Mouse (Mus musculus): ENCODE data around the gene Ldlrad3. TPM values are rescaled to one million over a fixed set of nuclear protein-coding genes. Genes with fewer than 3 reads are reported as not detected.
A peak's percentile ranks its signal among the peaks of the same experiment; 100 is the strongest.

Ldlrad3 gene
- polyA plus RNA-seq (2015; fragmentation: Nextera tagmentation; extraction: Ambion mirVana), result 29.0 and 30.6 TPM in 2 replicates

GRCm38 (mm10) chr2:102185951-102186561 is at the start of gene Ldlrad3:
TSS of gene Ldlrad3 (minus strand) at chr2:102186385.
- under 1% methylated on average over 59 of the region's 77 CpGs for WGBS
- peak; percentile 96 for ATAC-seq
- Histone ChIP-seq H3K4me3 (replicated peaks; ENCODE audit: low read length) (peak within 1 kb of the TSS; percentile 75), H3K9ac (replicated peaks; ENCODE audit: low read depth, low read length) (peak within 1 kb of the TSS; percentile 87), H3K27me3 (replicated peaks; ENCODE audit: control insufficient read depth, insufficient read depth, low read length) (no peaks in the 10 kb centered on the region), H3K4me2 (ENCODE audit: low read length) (peak within 1 kb of the TSS; percentile 81), H3K9me3 (ENCODE audit: control insufficient read depth, low read length) (no peaks in the 10 kb centered on the region), H3K27ac (ENCODE audit: low read length) (peak within 1 kb of the TSS; percentile 73), H3K36me3 (ENCODE audit: control insufficient read depth, insufficient read depth) (no peaks in the 10 kb centered on the region), H3K4me1 (replicated peaks; ENCODE audit: control insufficient read depth, insufficient read depth, low read length) (peaks cover 19% of the 10 kb centered on the region)

GRCm38 (mm10) chr2:102231470-102231869 is 45.3 kb upstream of the Ldlrad3 start:
- no peaks in the 10 kb centered on the region for H3K27me3 ChIP-seq (replicated peaks; ENCODE audit: control insufficient read depth, insufficient read depth, low read length)
- peak overlapping the region; percentile 33; the same call in 1 of the 2 replicates for H3K27ac ChIP-seq (ENCODE audit: low read length)
- H3K4me3 ChIP-seq (replicated peaks; ENCODE audit: low read length), result no peak overlapping the region
- no peaks in the 10 kb centered on the region for H3K36me3 ChIP-seq (ENCODE audit: control insufficient read depth, insufficient read depth)
- H3K4me1 ChIP-seq (replicated peaks; ENCODE audit: control insufficient read depth, insufficient read depth, low read length), result peaks cover 12% of the 10 kb centered on the region
- ATAC-seq, result peak; percentile 91
- H3K9me3 ChIP-seq (ENCODE audit: control insufficient read depth, low read length), result no peaks in the 10 kb centered on the region
- peak overlapping the region; percentile 13 for H3K4me2 ChIP-seq (ENCODE audit: low read length)
- 0 out of 2 replicates have a peak overlapping the region, but pooled peaks have one; percentile 30 for H3K9ac ChIP-seq (replicated peaks; ENCODE audit: low read depth, low read length)
- WGBS, result 36% methylated on average over 5 of the region's 5 CpGs

GRCm38 (mm10) chr2:102229126-102229525 is 42.9 kb upstream of the Ldlrad3 start:
- no peak for ATAC-seq
- WGBS, result 100% methylated on average over 2 of the region's 2 CpGs
- Histone ChIP-seq H3K27me3 (replicated peaks; ENCODE audit: control insufficient read depth, insufficient read depth, low read length) (no peaks in the 10 kb centered on the region), H3K4me1 (replicated peaks; ENCODE audit: control insufficient read depth, insufficient read depth, low read length) (peaks cover 14% of the 10 kb centered on the region), H3K9me3 (ENCODE audit: control insufficient read depth, low read length) (no peaks in the 10 kb centered on the region; the same call in 1 of the 2 replicates), H3K9ac (replicated peaks; ENCODE audit: low read depth, low read length) (no peak overlapping the region), H3K4me3 (replicated peaks; ENCODE audit: low read length) (no peak overlapping the region), H3K36me3 (ENCODE audit: control insufficient read depth, insufficient read depth) (no peaks in the 10 kb centered on the region), H3K4me2 (ENCODE audit: low read length) (no peak overlapping the region), H3K27ac (ENCODE audit: low read length) (no peak overlapping the region)

- Histone ChIP-seq H3K36me3 (ENCODE audit: control insufficient read depth, insufficient read depth) (no peaks in the 10 kb centered on the region), H3K4me1 (replicated peaks; ENCODE audit: control insufficient read depth, insufficient read depth, low read length) (peaks cover 22% of the 10 kb centered on the region), H3K4me3 (replicated peaks; ENCODE audit: low read length) (no peak overlapping the region), H3K27ac (ENCODE audit: low read length) (no peak overlapping the region), H3K9ac (replicated peaks; ENCODE audit: low read depth, low read length) (no peak overlapping the region), H3K9me3 (ENCODE audit: control insufficient read depth, low read length) (no peaks in the 10 kb centered on the region; the same call in 1 of the 2 replicates), H3K27me3 (replicated peaks; ENCODE audit: control insufficient read depth, insufficient read depth, low read length) (no peaks in the 10 kb centered on the region), H3K4me2 (ENCODE audit: low read length) (no peak overlapping the region)
- WGBS, result 61% methylated on average over 5 of the region's 5 CpGs
- ATAC-seq, result no peak
Measured at GRCm38 (mm10) chr2:102228331-102228730, 42.1 kb upstream of the Ldlrad3 start.

- no peak overlapping the region for H3K9ac ChIP-seq (replicated peaks; ENCODE audit: low read depth, low read length)
- no peaks in the 10 kb centered on the region for H3K36me3 ChIP-seq (ENCODE audit: control insufficient read depth, insufficient read depth)
- WGBS, result 88% methylated on average over 8 of the region's 8 CpGs
- no peak overlapping the region for H3K4me3 ChIP-seq (replicated peaks; ENCODE audit: low read length)
- peaks cover 27% of the 10 kb centered on the region for H3K4me1 ChIP-seq (replicated peaks; ENCODE audit: control insufficient read depth, insufficient read depth, low read length)
- H3K27me3 ChIP-seq (replicated peaks; ENCODE audit: control insufficient read depth, insufficient read depth, low read length), result no peaks in the 10 kb centered on the region
- H3K27ac ChIP-seq (ENCODE audit: low read length), result no peak overlapping the region
- no peak for ATAC-seq
- H3K9me3 ChIP-seq (ENCODE audit: control insufficient read depth, low read length), result no peaks in the 10 kb centered on the region; the same call in 1 of the 2 replicates
- no peak overlapping the region for H3K4me2 ChIP-seq (ENCODE audit: low read length)
Measured at GRCm38 (mm10) chr2:102227839-102228238, 41.7 kb upstream of the Ldlrad3 start.

GRCm38 (mm10) chr2:102226274-102226673 is 40.1 kb upstream of the Ldlrad3 start:
- Histone ChIP-seq H3K27ac (ENCODE audit: low read length) (no peak overlapping the region), H3K9ac (replicated peaks; ENCODE audit: low read depth, low read length) (no peak overlapping the region), H3K4me3 (replicated peaks; ENCODE audit: low read length) (no peak overlapping the region), H3K4me2 (ENCODE audit: low read length) (no peak overlapping the region), H3K27me3 (replicated peaks; ENCODE audit: control insufficient read depth, insufficient read depth, low read length) (no peaks in the 10 kb centered on the region), H3K9me3 (ENCODE audit: control insufficient read depth, low read length) (no peaks in the 10 kb centered on the region; the same call in 1 of the 2 replicates), H3K4me1 (replicated peaks; ENCODE audit: control insufficient read depth, insufficient read depth, low read length) (peaks cover 21% of the 10 kb centered on the region), H3K36me3 (ENCODE audit: control insufficient read depth, insufficient read depth) (no peaks in the 10 kb centered on the region)
- WGBS, result 64% methylated on average over 15 of the region's 15 CpGs
- no peak for ATAC-seq

- peak overlapping the region; percentile 1 for H3K4me2 ChIP-seq (ENCODE audit: low read length)
- H3K27me3 ChIP-seq (replicated peaks; ENCODE audit: control insufficient read depth, insufficient read depth, low read length), result no peaks in the 10 kb centered on the region
- peak overlapping the region; percentile 1; the same call in 1 of the 2 replicates for H3K27ac ChIP-seq (ENCODE audit: low read length)
- WGBS, result 2% methylated on average over 11 of the region's 11 CpGs
- H3K9ac ChIP-seq (replicated peaks; ENCODE audit: low read depth, low read length), result 0 out of 2 replicates have a peak overlapping the region, but pooled peaks have one; percentile 1
- H3K4me1 ChIP-seq (replicated peaks; ENCODE audit: control insufficient read depth, insufficient read depth, low read length), result peaks cover 16% of the 10 kb centered on the region
- H3K9me3 ChIP-seq (ENCODE audit: control insufficient read depth, low read length), result no peaks in the 10 kb centered on the region; the same call in 1 of the 2 replicates
- H3K4me3 ChIP-seq (replicated peaks; ENCODE audit: low read length), result no peak overlapping the region
- ATAC-seq, result peak; percentile 77
- H3K36me3 ChIP-seq (ENCODE audit: control insufficient read depth, insufficient read depth), result no peaks in the 10 kb centered on the region
Measured at GRCm38 (mm10) chr2:102223355-102224128, 37.4 kb upstream of the Ldlrad3 start.

GRCm38 (mm10) chr2:102222749-102223148 is 36.6 kb upstream of the Ldlrad3 start:
- no peak overlapping the region for H3K4me2 ChIP-seq (ENCODE audit: low read length)
- ATAC-seq, result 0 out of 2 replicates have a peak, but pooled peaks have one; percentile 8
- H3K27me3 ChIP-seq (replicated peaks; ENCODE audit: control insufficient read depth, insufficient read depth, low read length), result no peaks in the 10 kb centered on the region
- H3K9me3 ChIP-seq (ENCODE audit: control insufficient read depth, low read length), result no peaks in the 10 kb centered on the region; the same call in 1 of the 2 replicates
- no peak overlapping the region for H3K4me3 ChIP-seq (replicated peaks; ENCODE audit: low read length)
- WGBS, result 68% methylated on average over 3 of the region's 3 CpGs
- H3K9ac ChIP-seq (replicated peaks; ENCODE audit: low read depth, low read length), result no peak overlapping the region
- no peak overlapping the region for H3K27ac ChIP-seq (ENCODE audit: low read length)
- H3K4me1 ChIP-seq (replicated peaks; ENCODE audit: control insufficient read depth, insufficient read depth, low read length), result peaks cover 16% of the 10 kb centered on the region
- no peaks in the 10 kb centered on the region for H3K36me3 ChIP-seq (ENCODE audit: control insufficient read depth, insufficient read depth)

- H3K4me3 ChIP-seq (replicated peaks; ENCODE audit: low read length), result no peak overlapping the region
- no peak overlapping the region for H3K27ac ChIP-seq (ENCODE audit: low read length)
- H3K4me2 ChIP-seq (ENCODE audit: low read length), result no peak overlapping the region
- no peak overlapping the region for H3K9ac ChIP-seq (replicated peaks; ENCODE audit: low read depth, low read length)
- H3K36me3 ChIP-seq (ENCODE audit: control insufficient read depth, insufficient read depth), result no peaks in the 10 kb centered on the region
- H3K9me3 ChIP-seq (ENCODE audit: control insufficient read depth, low read length), result no peaks in the 10 kb centered on the region
- H3K27me3 ChIP-seq (replicated peaks; ENCODE audit: control insufficient read depth, insufficient read depth, low read length), result no peaks in the 10 kb centered on the region
- 93% methylated on average over 1 of the region's 1 CpGs for WGBS
- no peak for ATAC-seq
- no peaks in the 10 kb centered on the region for H3K4me1 ChIP-seq (replicated peaks; ENCODE audit: control insufficient read depth, insufficient read depth, low read length)
Measured at GRCm38 (mm10) chr2:102216817-102217216, 30.6 kb upstream of the Ldlrad3 start.

Data from forebrain, embryonic 16.5 days (tissue).